Mouse (Mus musculus) cortical plate, adult 2 months (tissue): ENCODE results near the gene Mybl2. TPM values are rescaled to one million over a fixed set of nuclear protein-coding genes. Genes with fewer than 3 reads are reported as not detected.

Experiments
- H3K27ac ChIP-seq: fragments of 200-500 bp; 2 replicates; pipeline ENCODE4 v1.5.1; 2012; ENCODE audit warnings: low read length, control low read depth, inconsistent platforms; ENCODE audit not compliant: insufficient read depth
- H3K4me1 ChIP-seq: fragments of 200-500 bp; 2 replicates; pipeline ENCODE4 v1.6.1; 2011; ENCODE audit warnings: low read length; ENCODE audit not compliant: control insufficient read depth, insufficient read depth
- H3K4me3 ChIP-seq: fragments of 200-500 bp; 2 replicates; pipeline ENCODE4 v1.5.1; 2011; ENCODE audit warnings: mild to moderate bottlenecking, low read length, control low read depth; ENCODE audit not compliant: insufficient read depth
- CTCF ChIP-seq: fragments of 200-500 bp; IDR thresholded peaks from 2 replicates; pipeline ENCODE4 v1.5.1; 2011; ENCODE audit warnings: mild to moderate bottlenecking, control low read depth, low read length; ENCODE audit not compliant: insufficient read depth; ENCODE audit errors: extremely low read depth
- POLR2A ChIP-seq: fragments of 200-500 bp; IDR thresholded peaks from 2 replicates; pipeline ENCODE4 v1.6.1; 2011; ENCODE audit warnings: mild to moderate bottlenecking, low read length, control low read depth; ENCODE audit not compliant: insufficient read depth; ENCODE audit errors: extremely low read depth
- polyA plus RNA-seq: library from polyadenylated mRNA; depleted of rRNA; stranded (reverse); fragments of >200 nt; gene quantifications from 2 replicates; pipeline ENCODE4 v1.2.3, GENCODE M21; 2012

The Mybl2 gene
- polyA plus RNA-seq, 1 experiment = 2.3 TPM

- H3K4me1 ChIP-seq = no peaks in the 10 kb centered on the region
- H3K4me3 ChIP-seq = no peak overlapping the region
- TF ChIP-seq CTCF (no peak), POLR2A (no peak)
- H3K27ac ChIP-seq = no peak overlapping the region
Observed at GRCm38 (mm10) chr2:163070213-163070612, 15.7 kb downstream of the Mybl2 start.

DNA sequence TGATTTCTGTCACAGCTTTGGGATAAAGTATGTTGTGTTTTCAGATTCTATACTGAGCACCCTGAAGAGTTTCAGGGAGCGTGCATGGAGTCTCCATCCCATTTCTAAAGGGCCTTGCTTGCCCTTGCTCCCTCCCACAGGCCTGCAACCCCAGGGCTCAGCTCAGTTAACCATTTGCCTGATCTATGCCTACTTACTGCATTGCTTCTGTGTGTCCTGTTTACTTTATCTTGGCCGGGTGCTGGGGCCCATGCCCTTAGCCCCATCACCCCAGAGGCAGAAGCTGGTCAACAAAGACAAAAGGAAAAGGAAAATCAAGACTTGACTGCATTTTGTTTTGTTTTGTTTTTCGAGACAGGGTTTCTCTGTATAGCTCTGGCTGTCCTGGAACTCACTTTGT is 17.1 kb downstream of the Mybl2 start:
- Histone ChIP-seq H3K27ac (no peak overlapping the region), H3K4me3 (no peak overlapping the region), H3K4me1 (no peaks in the 10 kb centered on the region)
- no peak for TF ChIP-seq POLR2A
- TF ChIP-seq CTCF = no peak

- Histone ChIP-seq H3K4me1 (no peaks in the 10 kb centered on the region), H3K27ac (no peak overlapping the region), H3K4me3 (no peak overlapping the region)
- TF ChIP-seq CTCF (no peak), POLR2A (no peak)
Observed at GRCm38 (mm10) chr2:163073023-163073757, 18.7 kb downstream of the Mybl2 start.

DNA sequence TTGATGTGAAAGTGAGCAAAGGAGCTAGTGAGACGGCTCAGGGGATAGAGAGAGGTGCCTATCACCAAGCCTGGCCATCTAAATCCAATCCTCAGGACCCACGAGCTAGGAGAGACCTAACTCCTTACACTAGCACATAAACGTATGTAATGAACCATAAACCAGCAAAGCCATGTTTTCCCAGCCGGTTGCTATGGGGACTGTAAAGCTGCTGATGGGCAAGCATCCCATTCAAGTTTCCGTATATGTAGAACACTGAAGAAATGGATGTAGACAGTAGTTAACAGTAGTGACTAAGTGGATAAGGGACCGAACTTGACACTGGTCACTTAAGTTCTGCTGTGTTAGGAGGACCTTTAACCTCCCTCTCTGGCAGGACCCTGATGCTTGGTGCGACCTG is 19.5 kb downstream of the Mybl2 start:
- no peaks in the 10 kb centered on the region for H3K4me1 ChIP-seq
- no peak overlapping the region for H3K27ac ChIP-seq
- TF ChIP-seq CTCF (no peak), POLR2A (no peak)
- H3K4me3 ChIP-seq = no peak overlapping the region

DNA sequence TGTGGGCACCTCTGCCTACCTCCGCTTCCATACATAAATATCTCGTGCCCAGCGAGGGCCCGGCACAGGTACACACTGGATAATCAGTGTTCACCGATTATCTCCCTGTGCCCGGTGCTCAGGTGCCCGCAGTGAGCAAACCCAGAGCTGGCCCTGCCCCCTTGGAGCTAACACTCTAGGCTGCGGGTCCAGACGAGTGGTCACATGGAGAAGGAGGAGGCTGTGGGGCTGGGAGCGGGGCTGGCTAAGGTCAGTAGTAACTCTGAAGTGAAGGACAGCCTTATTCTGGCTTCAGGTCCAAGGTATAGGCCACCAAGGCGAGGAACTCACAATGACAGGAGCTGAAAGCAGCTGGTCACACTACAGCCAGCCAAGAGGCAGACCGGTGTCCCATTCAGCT is 20.3 kb downstream of the Mybl2 start:
- TF ChIP-seq POLR2A (no peak), CTCF (no peak)
- H3K27ac ChIP-seq = no peak overlapping the region
- H3K4me3 ChIP-seq = no peak overlapping the region
- H3K4me1 ChIP-seq = no peaks in the 10 kb centered on the region

DNA sequence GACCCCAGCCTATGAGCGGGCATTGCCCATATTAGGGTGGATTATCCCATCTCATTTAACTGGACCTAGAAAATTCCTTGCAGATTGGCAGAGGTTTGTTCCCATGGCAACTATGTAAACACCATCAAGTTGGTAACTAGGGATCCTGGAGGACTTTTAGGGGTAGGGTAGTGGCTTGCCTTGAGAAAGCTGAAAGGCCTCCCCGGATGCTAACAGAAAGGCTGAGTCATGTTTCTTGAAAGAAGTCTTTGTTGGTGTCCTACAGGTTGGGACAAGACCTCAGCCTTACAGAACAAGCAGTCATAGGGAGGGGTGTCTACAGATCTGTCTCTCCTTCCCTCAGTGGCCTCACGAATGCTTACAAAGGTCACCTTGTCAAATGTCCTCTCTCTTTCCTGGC is 20.7 kb downstream of the Mybl2 start:
- TF ChIP-seq POLR2A (no peak), CTCF (no peak)
- Histone ChIP-seq H3K27ac (no peak overlapping the region), H3K4me3 (no peak overlapping the region), H3K4me1 (no peaks in the 10 kb centered on the region)

GRCm38 (mm10) chr2:163079041-163079440 is 24.6 kb downstream of the Mybl2 start:
- Histone ChIP-seq H3K27ac (no peak overlapping the region), H3K4me1 (no peaks in the 10 kb centered on the region), H3K4me3 (no peak overlapping the region)
- no peak for TF ChIP-seq CTCF
- no peak for TF ChIP-seq POLR2A

DNA sequence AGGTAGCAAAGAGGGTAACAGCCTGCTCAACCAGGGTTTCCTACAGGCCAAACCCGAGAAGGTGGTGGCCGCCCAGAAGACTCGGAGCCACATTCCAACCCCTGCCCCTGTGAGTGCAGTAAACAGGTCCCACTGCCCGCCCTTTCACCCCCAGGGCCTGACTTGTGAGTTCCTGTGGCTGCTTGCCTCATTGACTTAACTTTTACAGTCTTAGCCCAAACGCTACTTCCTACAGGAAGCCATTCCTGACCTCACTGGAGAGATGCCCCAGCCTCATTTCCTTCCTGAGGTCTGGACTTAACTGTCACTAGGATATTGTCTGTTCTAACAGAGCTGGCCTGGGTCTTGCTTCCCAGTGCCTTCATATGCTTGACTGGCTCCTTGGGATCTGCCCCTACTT is 28.1 kb downstream of the Mybl2 start:
- Histone ChIP-seq H3K27ac (no peak overlapping the region), H3K4me3 (no peak overlapping the region), H3K4me1 (no peaks in the 10 kb centered on the region)
- TF ChIP-seq POLR2A = no peak
- TF ChIP-seq CTCF = no peak

- TF ChIP-seq CTCF = no peak
- TF ChIP-seq POLR2A = no peak
- Histone ChIP-seq H3K4me3 (no peak overlapping the region), H3K4me1 (no peaks in the 10 kb centered on the region), H3K27ac (no peak overlapping the region)
Observed at GRCm38 (mm10) chr2:163084519-163084918, 30.0 kb downstream of the Mybl2 start.

GRCm38 (mm10) chr2:163085047-163085446 is 30.6 kb downstream of the Mybl2 start:
- H3K4me1 ChIP-seq = no peaks in the 10 kb centered on the region
- no peak overlapping the region for H3K27ac ChIP-seq
- TF ChIP-seq CTCF = no peak
- no peak for TF ChIP-seq POLR2A
- no peak overlapping the region for H3K4me3 ChIP-seq
